Mouse (Mus musculus) liver, embryonic 13.5 days (tissue): ENCODE data around the gene Cln5. TPM values are rescaled to one million over a fixed set of nuclear protein-coding genes. Genes with fewer than 3 reads are reported as not detected.

Experiments
- ATAC-seq: fragments of 200-750 bp; cut with Nextera tagmentation; 2 replicates; pipeline ENCODE4 v1.8.0; 2017; ENCODE audit warnings: low read depth, mild to moderate bottlenecking, moderate number of reproducible peaks, moderate library complexity
- DNase-seq: peaks from one replicate; pipeline ENCODE4 v3.0.0; 2022
- H3K27ac ChIP-seq: fragments of 300-500 bp; sonication (generic); 2 replicates; pipeline ENCODE4 v1.5.1; 2015; ENCODE audit warnings: moderate library complexity, mild to moderate bottlenecking, inconsistent platforms
- H3K27me3 ChIP-seq: fragments of 300-500 bp; sonication (generic); 2 replicates; pipeline ENCODE4 v1.6.1; 2015; ENCODE audit warnings: mild to moderate bottlenecking, inconsistent platforms
- H3K36me3 ChIP-seq: fragments of 300-500 bp; sonication (generic); 2 replicates; pipeline ENCODE4 v1.6.1; 2015; ENCODE audit warnings: mild to moderate bottlenecking, inconsistent platforms
- H3K4me1 ChIP-seq: fragments of 300-500 bp; sonication (generic); replicated peaks from 2 replicates; pipeline ENCODE4 v1.6.1; 2015; ENCODE audit warnings: inconsistent platforms
- H3K4me2 ChIP-seq: fragments of 300-500 bp; sonication (generic); 2 replicates; pipeline ENCODE4 v1.6.1; 2015; ENCODE audit warnings: inconsistent platforms, mild to moderate bottlenecking, moderate library complexity
- H3K4me3 ChIP-seq: fragments of 300-500 bp; sonication (generic); replicated peaks from 2 replicates; pipeline ENCODE4 v1.5.1; 2015; ENCODE audit warnings: mild to moderate bottlenecking, inconsistent platforms
- H3K9ac ChIP-seq: fragments of 300-500 bp; sonication (generic); 2 replicates; pipeline ENCODE4 v1.6.1; 2015; ENCODE audit warnings: mild to moderate bottlenecking, inconsistent platforms
- H3K9me3 ChIP-seq: fragments of 300-500 bp; sonication (generic); replicated peaks from 2 replicates; pipeline ENCODE4 v1.6.1; 2016; ENCODE audit warnings: inconsistent platforms
- WGBS: fragments of 180-500 bp; shearing (Covaris S2); methylation state at CpG from one replicate; pipeline ENCODE4 v1.1.7; 2015; ENCODE audit not compliant: insufficient replicate concordance; 5-methylcytosine and 5-hydroxymethylcytosine counted together
- polyA plus RNA-seq: library from polyadenylated mRNA; unstranded; fragments of >200 nt; fragmentation: Nextera tagmentation; extraction: Ambion mirVana; gene quantifications from 2 replicates; pipeline ENCODE4 v1.2.1, GENCODE M21; 2015

The Cln5 gene
- polyA plus RNA-seq, 1 experiment from 2014 or later = 20.9 TPM

DNA sequence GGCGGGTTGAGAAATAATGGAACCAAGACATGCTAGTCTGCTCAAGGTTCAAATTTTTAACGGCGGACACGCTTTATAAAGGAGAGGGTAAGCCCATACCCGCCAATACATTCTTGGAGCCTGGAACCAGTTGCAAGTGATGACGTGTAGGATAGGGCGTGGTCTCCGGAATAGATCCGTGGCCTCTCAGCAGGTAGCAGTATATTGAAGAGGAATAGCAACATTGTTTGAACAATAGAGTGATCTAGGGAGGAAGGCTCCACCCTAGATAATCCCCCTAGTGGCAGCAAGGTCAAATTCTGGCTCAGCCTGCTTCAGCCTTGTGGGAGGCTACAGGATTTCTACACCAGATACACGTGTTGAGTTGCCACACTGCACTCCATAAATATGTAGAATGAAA, 10.5 kb upstream of the Cln5 start:
- 69% methylated on average over 10 of the region's 10 CpGs for WGBS
- Histone ChIP-seq H3K9ac (no peak overlapping the region), H3K27ac (no peak overlapping the region)

DNA sequence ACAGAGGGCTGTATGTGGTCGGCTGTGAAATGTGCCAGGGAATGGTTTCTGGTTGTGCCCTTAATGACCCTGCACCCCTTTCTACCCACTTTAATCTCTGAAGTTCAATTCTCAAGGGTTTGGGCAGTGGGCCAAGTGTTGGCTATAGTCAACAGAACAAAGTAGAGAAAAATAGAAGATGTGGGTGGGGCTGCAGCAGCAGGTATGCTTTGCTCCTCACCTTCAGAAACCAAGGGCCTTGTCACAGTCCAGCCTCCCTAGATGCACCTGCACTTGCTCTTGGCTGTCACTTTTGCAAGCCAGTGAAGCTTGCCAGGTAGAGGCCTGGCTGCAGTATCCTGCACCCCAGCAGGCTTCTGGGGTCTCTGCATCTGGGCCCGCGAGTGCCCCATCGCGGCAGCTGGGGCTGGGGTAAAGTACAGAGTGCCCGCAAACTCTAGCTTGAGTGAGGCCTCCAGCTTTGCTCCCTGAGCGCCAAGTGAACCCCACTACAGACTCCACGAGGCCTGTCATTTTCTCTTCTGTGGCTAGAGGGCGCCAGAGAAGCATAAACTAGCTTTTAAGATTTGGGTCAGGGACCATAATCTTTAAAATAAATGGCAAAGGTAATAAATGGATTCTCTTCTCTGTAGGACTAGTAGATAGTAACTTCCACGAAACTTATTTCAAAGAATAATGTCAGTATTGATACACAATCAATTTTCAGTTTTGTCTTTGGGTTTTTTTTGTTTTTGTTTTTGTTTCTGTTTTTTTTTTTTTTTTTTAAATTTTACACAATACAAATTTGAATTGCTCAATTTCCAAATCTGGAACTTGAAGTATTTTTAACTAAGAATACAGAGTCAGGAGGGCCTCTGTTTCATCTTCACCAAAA, 4.5 kb upstream of the Cln5 start:
- Histone ChIP-seq H3K27ac (no peak overlapping the region), H3K4me3 (no peak overlapping the region), H3K36me3 (no peaks in the 10 kb centered on the region), H3K9me3 (no peaks in the 10 kb centered on the region), H3K4me1 (peaks cover 14% of the 10 kb centered on the region), H3K27me3 (no peaks in the 10 kb centered on the region), H3K9ac (no peak overlapping the region), H3K4me2 (no peak overlapping the region)
- DNase-seq (peak; percentile 56), ATAC-seq (no peak)
- 10% methylated on average over 10 of the region's 10 CpGs for WGBS

More for the DNA sequence above, 10.5 kb upstream of the Cln5 start:
- Histone ChIP-seq H3K4me2 (no peak overlapping the region), H3K4me3 (no peak overlapping the region), H3K36me3 (no peaks in the 10 kb centered on the region), H3K27me3 (no peaks in the 10 kb centered on the region), H3K4me1 (no peaks in the 10 kb centered on the region), H3K9me3 (no peaks in the 10 kb centered on the region)
- ATAC-seq = 0 out of 2 replicates have a peak, but pooled peaks have one; percentile 41
- no peak for DNase-seq

DNA sequence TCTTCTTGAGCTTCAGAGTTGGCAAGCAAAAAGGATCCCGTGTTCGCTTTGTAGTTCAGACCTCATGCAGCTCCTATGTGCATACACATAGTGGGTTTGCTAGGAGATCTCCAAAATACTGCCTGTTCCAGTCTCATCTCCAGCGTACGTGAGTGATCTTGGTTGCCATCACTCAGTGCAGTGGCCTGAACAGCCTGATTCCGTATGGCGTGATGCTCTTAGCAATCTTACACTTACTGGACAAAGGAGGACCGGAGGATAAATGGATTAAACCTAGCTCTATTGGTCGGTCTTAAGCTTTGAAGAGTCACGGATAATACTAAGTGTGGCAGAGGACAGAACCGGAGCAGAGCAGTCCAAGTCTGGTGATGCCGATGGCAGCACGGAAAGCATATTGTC, 552 bp upstream of the Cln5 start:
- no peak for ATAC-seq

DNA sequence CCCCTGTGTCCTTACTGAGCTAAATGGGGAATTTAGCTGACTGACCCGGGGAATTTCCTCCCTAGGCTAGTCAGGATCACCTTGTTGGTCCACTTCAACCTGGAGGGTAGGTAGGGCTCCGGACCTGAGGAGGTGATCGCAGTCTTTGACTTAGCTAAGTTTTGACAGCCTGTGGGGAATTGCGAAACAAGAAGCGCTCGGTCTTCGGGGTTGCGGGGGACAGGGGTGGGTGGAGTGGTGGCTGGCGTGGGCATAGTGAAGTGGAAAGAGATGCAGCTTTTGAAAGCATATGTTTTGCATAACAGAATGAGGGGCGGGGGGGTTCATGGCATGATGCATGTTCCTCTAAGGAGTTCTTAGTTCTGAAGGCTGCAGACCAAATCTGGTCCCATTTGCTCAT, 774 bp downstream of the Cln5 start:
- Histone ChIP-seq H3K27ac (peak overlapping the region; percentile 96), H3K9me3 (no peaks in the 10 kb centered on the region), H3K4me2 (peak overlapping the region; percentile 83), H3K9ac (peak overlapping the region; percentile 84), H3K36me3 (peaks cover 38% of the 10 kb centered on the region), H3K27me3 (no peaks in the 10 kb centered on the region), H3K4me3 (peak overlapping the region; percentile 70), H3K4me1 (peaks cover 27% of the 10 kb centered on the region)
- ATAC-seq = no peak
- no peak for DNase-seq
- 2% methylated on average over 10 of the region's 10 CpGs for WGBS

More for the DNA sequence above, 552 bp upstream of the Cln5 start:
- H3K9me3 ChIP-seq = no peaks in the 10 kb centered on the region
- H3K36me3 ChIP-seq = peaks cover 26% of the 10 kb centered on the region
- no peaks in the 10 kb centered on the region for H3K27me3 ChIP-seq
- WGBS = 26% methylated on average over 12 of the region's 12 CpGs
- peak overlapping the region; percentile 84 for H3K9ac ChIP-seq
- H3K4me3 ChIP-seq = peak overlapping the region; percentile 70
- peak overlapping the region; percentile 96 for H3K27ac ChIP-seq
- H3K4me2 ChIP-seq = peak overlapping the region; percentile 83
- H3K4me1 ChIP-seq = peaks cover 26% of the 10 kb centered on the region
- DNase-seq = no peak

DNA sequence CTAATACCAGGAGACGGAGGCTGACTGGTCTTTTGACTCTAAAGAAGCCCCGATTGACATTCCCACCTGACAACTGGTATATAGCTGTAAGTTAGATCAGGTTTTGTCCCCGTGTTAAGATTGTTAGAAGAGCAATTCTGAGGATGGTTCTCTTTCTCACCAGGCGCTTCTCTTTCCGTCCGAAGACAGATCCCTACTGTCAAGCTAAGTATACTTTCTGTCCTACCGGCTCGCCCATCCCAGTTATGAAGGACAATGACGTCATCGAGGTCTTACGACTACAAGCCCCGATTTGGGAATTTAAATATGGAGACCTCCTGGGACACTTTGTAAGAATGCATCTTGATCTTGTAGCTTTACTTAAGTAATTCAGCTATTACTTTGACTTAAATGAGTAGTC, 1.5 kb downstream of the Cln5 start:
- Histone ChIP-seq H3K9me3 (no peaks in the 10 kb centered on the region), H3K4me3 (peak overlapping the region; percentile 70), H3K27me3 (no peaks in the 10 kb centered on the region), H3K9ac (peak overlapping the region; percentile 84), H3K4me2 (peak overlapping the region; percentile 83), H3K36me3 (peaks cover 45% of the 10 kb centered on the region), H3K4me1 (peaks cover 27% of the 10 kb centered on the region), H3K27ac (no peak overlapping the region)
- WGBS = 87% methylated on average over 12 of the region's 12 CpGs
- DNase-seq = no peak
- ATAC-seq = no peak

DNA sequence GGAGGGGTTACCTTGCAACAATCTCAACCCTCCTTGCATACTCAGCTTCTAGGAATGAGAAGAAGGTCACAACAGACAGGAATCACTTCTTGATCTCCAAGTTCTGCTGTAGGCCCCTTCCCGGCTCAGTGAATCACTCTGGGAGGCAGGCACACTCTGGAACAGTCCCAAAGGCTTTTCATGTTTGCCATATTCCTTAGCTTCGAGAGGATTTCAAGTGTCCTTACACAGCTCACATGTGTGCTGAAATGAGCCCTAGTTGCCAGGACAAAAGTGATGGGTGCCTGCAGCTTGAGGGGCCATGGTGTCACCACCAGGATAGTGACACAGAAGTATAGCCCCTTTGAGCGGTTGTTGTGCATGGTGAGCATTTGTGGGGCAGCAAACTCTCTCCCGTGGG, 2.7 kb downstream of the Cln5 start:
- no peak overlapping the region for H3K4me3 ChIP-seq
- H3K9me3 ChIP-seq = no peaks in the 10 kb centered on the region
- ATAC-seq = no peak
- H3K4me2 ChIP-seq = no peak overlapping the region
- H3K27ac ChIP-seq = no peak overlapping the region
- no peak for DNase-seq
- peaks cover 30% of the 10 kb centered on the region for H3K4me1 ChIP-seq
- peaks cover 55% of the 10 kb centered on the region for H3K36me3 ChIP-seq
- no peaks in the 10 kb centered on the region for H3K27me3 ChIP-seq
- 81% methylated on average over 4 of the region's 4 CpGs for WGBS
- no peak overlapping the region for H3K9ac ChIP-seq

DNA sequence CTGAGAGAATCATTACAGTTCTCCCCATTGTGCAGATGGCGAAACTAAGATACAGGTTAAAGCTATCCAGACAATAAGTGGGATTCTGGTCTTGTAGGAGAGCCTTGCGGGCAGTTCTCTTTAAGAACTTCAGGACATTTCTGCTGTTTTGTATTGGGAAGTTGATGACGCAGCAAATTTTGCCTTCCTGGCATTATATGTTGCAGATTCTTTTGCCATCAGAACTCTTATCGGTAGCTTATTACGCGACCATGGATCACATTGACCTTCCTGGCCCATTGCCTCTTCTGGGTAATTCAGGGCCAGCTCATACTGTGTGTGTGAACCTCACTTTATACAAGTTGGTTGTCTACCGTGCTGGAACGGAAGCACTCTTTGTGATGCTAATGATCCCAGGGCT, 3.8 kb downstream of the Cln5 start:
- DNase-seq (no peak), ATAC-seq (no peak)
- 91% methylated on average over 8 of the region's 8 CpGs for WGBS
- H3K4me1 ChIP-seq = peaks cover 30% of the 10 kb centered on the region
- H3K9me3 ChIP-seq = no peaks in the 10 kb centered on the region
- H3K9ac ChIP-seq = no peak overlapping the region
- H3K36me3 ChIP-seq = peaks cover 64% of the 10 kb centered on the region
- H3K4me2 ChIP-seq = no peak overlapping the region
- no peak overlapping the region for H3K4me3 ChIP-seq
- H3K27me3 ChIP-seq = no peaks in the 10 kb centered on the region
- H3K27ac ChIP-seq = no peak overlapping the region

DNA sequence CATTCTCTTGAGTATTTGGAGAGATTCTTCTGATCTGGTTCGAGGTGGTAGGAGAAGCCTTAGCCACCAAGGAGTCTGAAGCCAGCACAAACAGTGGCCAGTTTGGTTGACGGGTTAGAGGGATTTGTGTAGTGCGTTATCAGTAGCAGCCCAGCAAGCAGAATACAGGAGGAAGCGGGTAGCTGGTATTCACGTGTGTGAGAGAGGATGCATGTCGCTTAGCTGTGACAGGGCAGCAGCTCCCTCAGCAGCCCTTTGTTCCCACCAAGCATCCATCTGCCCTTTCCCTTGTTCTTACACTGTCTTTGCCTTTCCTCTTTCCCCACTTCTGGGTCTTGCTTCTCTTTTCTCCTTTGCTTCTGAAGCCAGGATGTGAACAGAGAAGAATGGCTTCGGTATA, 5.2 kb downstream of the Cln5 start:
- no peaks in the 10 kb centered on the region for H3K27me3 ChIP-seq
- H3K4me3 ChIP-seq = no peak overlapping the region
- ATAC-seq (no peak), DNase-seq (no peak)
- no peak overlapping the region for H3K4me2 ChIP-seq
- WGBS = 57% methylated on average over 7 of the region's 7 CpGs
- H3K27ac ChIP-seq = no peak overlapping the region
- H3K9ac ChIP-seq = no peak overlapping the region
- H3K9me3 ChIP-seq = no peaks in the 10 kb centered on the region
- peaks cover 21% of the 10 kb centered on the region for H3K4me1 ChIP-seq
- H3K36me3 ChIP-seq = peaks cover 72% of the 10 kb centered on the region

DNA sequence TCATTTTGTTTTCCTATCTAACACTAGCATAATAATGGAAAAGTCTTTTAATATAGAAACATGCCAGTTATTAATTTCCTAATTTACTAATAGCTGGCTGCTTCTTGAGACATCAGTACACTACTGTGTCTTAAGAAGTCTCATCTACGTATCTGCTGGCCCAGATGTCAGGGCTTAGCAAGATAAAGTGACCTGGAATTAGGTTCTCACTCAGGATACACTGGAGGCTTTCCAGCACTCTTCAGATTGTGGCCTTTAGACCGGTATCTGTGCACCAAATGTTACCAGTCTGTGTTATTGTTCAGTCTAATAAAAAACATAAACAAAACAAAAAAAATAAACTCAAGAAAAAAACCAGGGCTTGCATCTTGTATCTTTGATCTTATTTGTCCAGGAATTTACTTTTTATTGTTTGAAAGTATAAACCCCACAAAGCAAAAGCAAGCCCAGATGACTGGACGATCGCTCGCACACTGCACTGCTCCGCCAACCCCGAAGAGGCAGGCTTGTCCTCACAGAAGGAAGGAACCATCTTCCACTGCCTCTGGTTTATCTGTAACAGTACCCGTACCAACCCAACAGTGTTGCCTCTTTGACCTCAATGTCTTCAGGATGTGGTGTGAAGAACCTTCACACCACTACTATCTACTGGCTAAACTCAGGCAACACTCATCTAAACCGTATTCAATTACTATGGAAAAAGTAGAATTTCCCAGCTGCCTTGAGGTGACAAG, 7.4 kb downstream of the Cln5 start:
- Histone ChIP-seq H3K36me3 (peaks cover 73% of the 10 kb centered on the region), H3K9me3 (no peaks in the 10 kb centered on the region), H3K27ac (no peak overlapping the region), H3K27me3 (no peaks in the 10 kb centered on the region), H3K9ac (no peak overlapping the region), H3K4me3 (no peak overlapping the region), H3K4me2 (no peak overlapping the region), H3K4me1 (peaks cover 10% of the 10 kb centered on the region; the same call in 1 of the 2 replicates)
- WGBS = 81% methylated on average over 9 of the region's 9 CpGs
- DNase-seq (no peak), ATAC-seq (peak; percentile 47; the same call in 1 of the 2 replicates)

DNA sequence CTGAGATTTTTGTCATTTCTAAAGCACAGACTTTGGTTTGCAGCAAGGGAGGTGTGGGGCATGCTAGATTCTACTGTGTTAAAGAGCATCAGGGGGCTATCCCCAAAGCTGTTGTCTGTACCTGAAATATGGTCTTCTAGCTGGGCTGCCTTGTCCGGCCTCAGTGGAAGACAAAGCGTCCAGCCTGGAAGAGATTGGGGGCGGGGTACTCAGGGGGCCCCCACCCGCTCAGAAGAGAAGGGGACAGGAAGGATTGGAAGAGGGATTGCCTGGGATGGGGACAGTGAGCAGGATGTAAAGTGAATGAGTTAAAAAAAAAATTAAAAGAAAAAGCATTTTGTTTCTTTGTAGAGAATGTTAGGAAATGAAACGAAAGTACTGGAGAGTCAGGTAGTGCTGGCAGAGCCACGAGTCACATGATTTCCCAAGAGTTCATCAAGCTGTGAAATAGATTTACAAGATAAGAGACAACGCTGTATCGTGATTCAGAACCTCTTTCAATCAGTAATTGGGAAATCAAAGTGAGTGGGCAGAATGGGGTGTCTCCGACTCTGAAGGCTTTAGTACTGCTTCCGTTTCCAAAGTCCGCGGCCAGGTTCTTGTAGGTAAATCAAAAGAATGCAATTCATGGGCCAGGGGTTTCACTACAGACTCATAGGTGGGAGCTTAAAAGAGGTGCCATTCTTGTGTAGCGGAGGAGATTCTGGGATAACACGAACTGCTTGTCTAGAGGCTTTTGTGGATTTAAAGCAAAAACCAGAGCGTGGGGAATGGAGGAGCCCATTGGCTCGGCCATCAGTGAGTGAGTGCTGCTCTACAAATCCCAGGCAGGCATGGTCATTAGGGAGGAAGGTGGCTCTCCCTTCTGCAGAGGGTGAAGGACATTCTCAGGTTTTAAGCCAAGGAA, 8.2 kb downstream of the Cln5 start:
- ATAC-seq (no peak), DNase-seq (no peak)
- Histone ChIP-seq H3K27me3 (no peaks in the 10 kb centered on the region), H3K27ac (no peak overlapping the region), H3K9ac (no peak overlapping the region), H3K4me3 (no peak overlapping the region), H3K36me3 (peaks cover 72% of the 10 kb centered on the region), H3K9me3 (no peaks in the 10 kb centered on the region), H3K4me1 (peaks cover 10% of the 10 kb centered on the region; the same call in 1 of the 2 replicates), H3K4me2 (no peak overlapping the region)
- 86% methylated on average over 16 of the region's 16 CpGs for WGBS
